Mouse (Mus musculus): ENCODE data around the gene Prmt2. TPM values are rescaled to one million over a fixed set of nuclear protein-coding genes. Genes with fewer than 3 reads are reported as not detected.

Gene Prmt2
- total RNA-seq (2023): 0.68 and 1.0 TPM in 2 replicates

GRCm38 (mm10) chr10:76237341-76238225, at the start of gene Prmt2:
Gene Prmt2 (minus strand): TSS chr10:76237865.

GRCm38 (mm10) chr10:76253536-76253935, 15.9 kb upstream of the Prmt2 start, which contains the start of gene S100b:
Gene S100b (plus strand): TSS chr10:76253853.

Other genes with a start within 250 kb of the Prmt2 start
- gene Zfp280b, start 205.2 kb downstream of the Prmt2 start, total RNA-seq (2023): 3.1 and 4.4 TPM in 2 replicates
- gene Slc5a4b, start 126.9 kb downstream of the Prmt2 start, total RNA-seq (2023): not detected in 2 replicates
- gene Slc5a4a, start 90.4 kb downstream of the Prmt2 start, total RNA-seq (2023): not detected in 2 replicates
- gene S100b, start 16.0 kb upstream of the Prmt2 start, total RNA-seq (2023): not detected in 2 replicates
- gene Dip2a, start 107.4 kb upstream of the Prmt2 start, total RNA-seq (2023): 4.2 and 7.2 TPM in 2 replicates
- 5.5 and 8.8 TPM in 2 replicates for gene AC141477.1, start 202.6 kb upstream of the Prmt2 start, total RNA-seq (2023)
- gene Pcnt, start 204.9 kb upstream of the Prmt2 start, total RNA-seq (2023): 33.0 and 45.0 TPM in 2 replicates
- gene 2610028H24Rik, start 211.2 kb upstream of the Prmt2 start, total RNA-seq (2023): not detected in 2 replicates
- gene Mcm3ap, start 231.1 kb upstream of the Prmt2 start, total RNA-seq (2023): 45.9 and 55.5 TPM in 2 replicates
- gene Ybey, start 231.2 kb upstream of the Prmt2 start, total RNA-seq (2023): 0.69 and 1.3 TPM in 2 replicates

Data from neutrophil, adult 65 days (primary cell).